Mouse (Mus musculus): ENCODE results near the gene Kif1a.

DNA sequence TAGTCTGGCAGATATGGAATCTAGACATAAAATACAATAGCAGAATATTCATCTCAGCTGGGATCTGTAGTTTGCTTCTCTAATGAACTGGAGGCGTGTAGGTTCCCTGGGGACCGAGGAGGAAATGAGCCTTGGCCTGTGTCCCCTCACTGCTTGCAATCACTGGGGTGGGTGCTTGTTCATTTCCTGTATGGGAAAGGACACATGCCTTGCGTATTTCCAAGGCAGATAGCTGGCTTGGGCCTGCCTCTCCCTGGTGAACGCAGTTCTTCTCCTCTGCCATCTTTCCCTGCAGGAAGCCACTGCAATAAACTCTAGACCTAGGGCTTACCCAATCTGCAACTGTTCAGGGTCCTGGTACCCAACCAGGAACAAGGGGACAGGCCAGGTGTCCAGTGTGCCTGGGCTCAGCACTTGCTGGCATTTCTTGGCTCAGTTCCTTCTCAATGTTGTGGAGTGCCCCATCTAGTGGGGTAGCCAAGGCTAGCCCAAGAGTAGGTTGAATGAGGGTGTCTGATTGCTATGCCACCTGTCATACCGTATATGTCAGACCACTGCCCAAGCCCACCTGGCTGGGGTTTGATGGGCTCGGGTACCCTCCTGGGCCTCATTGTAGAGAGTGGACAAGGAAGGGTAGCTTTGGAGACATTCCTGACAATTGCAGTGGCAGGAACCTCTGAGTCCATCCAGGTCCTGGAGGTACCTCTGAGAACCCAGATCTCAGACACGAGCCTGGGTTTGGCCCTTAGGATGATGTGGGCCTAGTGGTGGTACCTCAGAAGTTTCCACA, 120.5 kb downstream of the Kif1a start:
- TF ChIP-seq GATA1 (IDR thresholded peaks at IDR 0.05; ENCODE audit: borderline replicate concordance, low read length) (no peak), FLI1 (IDR thresholded peaks at IDR 0.05; ENCODE audit: low read length) (no peak)

Data from megakaryocyte, embryonic 14.5 days (primary cell).